In genomic region chr9:40346232-40346984, GRCm38 (mm10) we compare ENCODE assay signal across 9 mouse cellular contexts.
A peak's percentile ranks its signal among the peaks of the same experiment; 100 is the strongest.
DNase-seq lines count a peak whose midpoint lies in the region; ATAC-seq lines count a peak whose summit lies in the region.
"Had no signal": no experiment of that assay in that cellular context is flagged by ENCODE, and none has a peak within 500 bp of the region (broad histone marks: within the 10 kb centered on the region; RNA-seq: fewer than 3 reads in every experiment).

No protein-coding gene starts in this region.

- no peak overlapping the region for H3K27ac ChIP-seq in liver, embryonic 15.5 days (replicated peaks)
- peak overlapping the region; percentile 83 for H3K27ac ChIP-seq in neural tube, embryonic 14.5 days (ENCODE audit: low read depth, low read length)

- H3K9ac ChIP-seq in liver, embryonic 15.5 days = no peak overlapping the region
- H3K9ac ChIP-seq in neural tube, embryonic 14.5 days (replicated peaks; ENCODE audit: low read depth, low read length) = peak overlapping the region; percentile 59

- no peaks in the 10 kb centered on the region for H3K36me3 ChIP-seq in liver, embryonic 15.5 days (replicated peaks)
- no peaks in the 10 kb centered on the region for H3K36me3 ChIP-seq in neural tube, embryonic 14.5 days (ENCODE audit: control insufficient read depth, insufficient read depth, low read length)

- H3K27me3 ChIP-seq in liver, embryonic 15.5 days = no peaks in the 10 kb centered on the region
- H3K27me3 ChIP-seq in neural tube, embryonic 14.5 days (ENCODE audit: control insufficient read depth, insufficient read depth, low read length) = no peaks in the 10 kb centered on the region

- H3K4me3 ChIP-seq in liver, embryonic 15.5 days (replicated peaks) = no peak overlapping the region
- peak overlapping the region; percentile 31 for H3K4me3 ChIP-seq in neural tube, embryonic 14.5 days (ENCODE audit: low read depth, low read length)
- H3K4me3 ChIP-seq: erythroblast, embryonic 14.5 days had no signal

- no peaks in the 10 kb centered on the region for H3K9me3 ChIP-seq in liver, embryonic 15.5 days (replicated peaks)
- no peaks in the 10 kb centered on the region for H3K9me3 ChIP-seq in neural tube, embryonic 14.5 days (ENCODE audit: control insufficient read depth, low read length)

- H3K4me1 ChIP-seq in liver, embryonic 15.5 days (replicated peaks) = no peaks in the 10 kb centered on the region
- H3K4me1 ChIP-seq in neural tube, embryonic 14.5 days (ENCODE audit: control insufficient read depth, insufficient read depth, low read length) = peaks cover 14% of the 10 kb centered on the region

- peak; percentile 55 for DNase-seq in CD4-positive, CD25-positive, alpha-beta regulatory T cell, adult 2 months (ENCODE audit: low read depth, low spot score)
- peak; percentile 41 to 70 for DNase-seq in cerebellum, postnatal 4 days (ENCODE audit: low spot score in 2 of 2)
- DNase-seq in gastrocnemius, postnatal 25 days = peak; percentile 42
- DNase-seq in kidney, postnatal 10 days = peak; percentile 60
- no peak for DNase-seq in T-cell, adult 2 months (ENCODE audit: low spot score)

- 31% methylated on average over 16 of the region's 16 CpGs for WGBS in liver, embryonic 15.5 days (ENCODE audit: insufficient replicate concordance)
- WGBS in neural tube, embryonic 14.5 days = 8% methylated on average over 16 of the region's 16 CpGs

- peak overlapping the region; percentile 24 for H3K4me2 ChIP-seq in liver, embryonic 15.5 days
- H3K4me2 ChIP-seq in neural tube, embryonic 14.5 days (ENCODE audit: low read depth, low read length) = peak overlapping the region; percentile 61

- no peak for ATAC-seq in CD4-positive, CD25-positive, alpha-beta regulatory T cell, adult 4 months
- no peak for ATAC-seq in liver, embryonic 15.5 days (ENCODE audit: insufficient read depth)
- peak; percentile 89 for ATAC-seq in neural tube, embryonic 14.5 days (ENCODE audit: low read depth)
